Mouse (Mus musculus): Measurements from ENCODE around the gene Atraid. TPM values are rescaled to one million over a fixed set of nuclear protein-coding genes. Genes with fewer than 3 reads are reported as not detected.

Atraid gene
- total and polyA plus RNA-seq, 3 experiments = 37.2 to 58.0 TPM; not detected in 1

DNA sequence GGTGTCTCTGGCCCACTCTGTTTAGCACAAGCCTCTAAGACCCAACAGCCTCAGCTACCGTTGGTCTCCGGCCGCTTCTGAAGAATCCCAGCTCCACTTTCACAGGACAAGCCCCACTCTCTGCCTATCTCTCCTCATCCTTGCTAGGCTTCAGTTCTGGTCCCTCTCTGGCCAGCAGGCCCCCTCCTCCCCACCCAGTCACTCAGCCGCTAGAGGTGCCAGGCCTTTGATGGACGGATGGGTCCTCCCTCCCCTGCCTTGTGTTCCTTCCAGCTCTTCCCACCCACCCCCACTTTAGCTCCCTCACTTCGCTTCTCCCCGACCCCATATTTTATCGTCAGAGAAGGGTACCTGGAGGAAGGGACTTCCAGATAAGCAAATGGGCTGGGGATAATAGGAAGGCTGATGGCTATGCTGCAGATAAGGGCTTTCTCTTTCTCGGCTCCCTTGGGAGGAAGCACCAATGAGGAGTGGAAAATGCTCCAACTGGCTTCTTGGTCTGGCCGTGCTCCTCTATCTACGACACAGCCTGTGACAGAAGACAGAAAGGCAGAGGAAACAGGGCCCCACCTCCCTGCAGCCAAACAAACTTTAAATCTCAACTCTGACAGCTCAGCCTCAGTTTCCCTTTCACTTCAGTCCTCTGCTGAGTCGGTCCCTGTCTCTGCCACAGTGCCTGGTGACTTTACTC, 35.0 kb downstream of the Atraid start:
- Histone ChIP-seq H3K9me3 (replicated peaks; ENCODE audit: insufficient read depth, low read length) (no peaks in the 10 kb centered on the region), H3K36me3 (ENCODE audit: control insufficient read depth in 1 of 2, insufficient read depth in 2 of 2, low read length in 2 of 2) (peaks cover 0 to 3% of the 10 kb centered on the region in 2 experiments; a peak in 3 of 4 replicates), H3K27me3 (ENCODE audit: control insufficient read depth in 1 of 2, insufficient read depth in 2 of 2, low read length in 2 of 2) (peaks cover 0 to 4% of the 10 kb centered on the region in 2 experiments; a peak in 2 of 4 replicates), H3K27ac (ENCODE audit: control insufficient read depth, low read depth, low read length) (no peak overlapping the region; the same call in 1 of the 2 replicates), H3K4me3 (ENCODE audit: control insufficient read depth in 1 of 2, insufficient read depth in 1 of 2, low read depth in 2 of 2, low read length in 2 of 2) (peak overlapping the region; percentile 23 to 32; a peak in 3 of 4 replicates), H3K79me2 (ENCODE audit: control insufficient read depth, insufficient read depth, low read length, poor library complexity) (no peaks in the 10 kb centered on the region), H3K9ac (ENCODE audit: control insufficient read depth, low read depth, low read length, poor library complexity, severe bottlenecking) (peak overlapping the region; percentile 52), H3K4me1 (ENCODE audit: control insufficient read depth in 1 of 2, insufficient read depth in 2 of 2, low read length in 2 of 2) (peaks cover 0 to 11% of the 10 kb centered on the region in 2 experiments; a peak in 2 of 4 replicates)
- DNase-seq (ENCODE audit: low read depth, low spot score) = peak; percentile 66
- TF ChIP-seq NRF1 (IDR thresholded peaks at IDR 0.05; ENCODE audit: insufficient read depth, low read depth, low read length, poor library complexity, severe bottlenecking) = no peak
- no peak for TF ChIP-seq CHD1 (IDR thresholded peaks at IDR 0.05; ENCODE audit: low read depth, low read length)
- TF ChIP-seq EP300 (IDR thresholded peaks at IDR 0.05; ENCODE audit: low read depth in 1 of 2, low read length in 2 of 2) = peak; percentile 22 to 50; a peak in 2 of 4 replicates
- TF ChIP-seq MYB (IDR thresholded peaks at IDR 0.05; ENCODE audit: low read depth, low read length) = no peak
- TF ChIP-seq BHLHE40 (IDR thresholded peaks at IDR 0.05; ENCODE audit: borderline replicate concordance, low read depth, low read length) = no peak
- no peak for TF ChIP-seq CTCF (IDR thresholded peaks at IDR 0.05 in 2 of 3, conservative IDR thresholded peaks at IDR 0.05 in 1 of 3; ENCODE audit: control insufficient read depth in 1 of 3, insufficient read depth in 1 of 3, low read depth in 2 of 3, low read length in 3 of 3, poor library complexity in 1 of 3, severe bottlenecking in 1 of 3)
- TF ChIP-seq MYC (IDR thresholded peaks at IDR 0.05; ENCODE audit: low read depth, low read length) = no peak
- TF ChIP-seq TAL1 (IDR thresholded peaks at IDR 0.05; ENCODE audit: low read length) = peak; percentile 16; the same call in 1 of the 2 replicates
- TF ChIP-seq GATA1 (IDR thresholded peaks at IDR 0.05; ENCODE audit: low read depth, low read length) = peak; percentile 76

DNA sequence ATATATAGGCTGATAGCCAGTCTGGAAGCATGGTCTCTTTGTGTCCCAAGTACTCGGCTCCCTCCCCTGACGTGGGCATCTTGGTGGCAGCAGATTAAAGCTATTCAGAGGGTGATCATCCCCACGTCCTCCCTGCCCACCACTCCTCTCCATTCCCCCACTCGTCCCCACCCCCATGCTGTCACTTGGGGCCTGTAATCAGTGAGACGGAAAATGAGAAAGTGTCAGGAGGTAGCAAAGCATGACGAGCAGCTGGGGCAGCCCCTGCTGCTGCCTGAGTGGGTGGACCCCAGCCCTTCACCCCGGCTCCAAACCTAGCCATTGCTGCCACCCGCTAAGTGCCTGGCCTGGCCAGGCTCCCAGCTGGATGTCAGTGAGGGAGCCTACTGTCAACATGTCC, 35.8 kb downstream of the Atraid start:
- Histone ChIP-seq H3K27me3 (ENCODE audit: control insufficient read depth in 1 of 2, insufficient read depth in 2 of 2, low read length in 2 of 2) (peaks cover 0 to 6% of the 10 kb centered on the region in 2 experiments; a peak in 3 of 4 replicates), H3K36me3 (ENCODE audit: control insufficient read depth in 1 of 2, insufficient read depth in 2 of 2, low read length in 2 of 2) (peaks cover 0 to 3% of the 10 kb centered on the region in 2 experiments; a peak in 3 of 4 replicates), H3K9ac (ENCODE audit: control insufficient read depth, low read depth, low read length, poor library complexity, severe bottlenecking) (no peak overlapping the region), H3K27ac (ENCODE audit: control insufficient read depth, low read depth, low read length) (no peak overlapping the region), H3K4me3 (ENCODE audit: control insufficient read depth in 1 of 2, insufficient read depth in 1 of 2, low read depth in 2 of 2, low read length in 2 of 2) (no peak overlapping the region), H3K79me2 (ENCODE audit: control insufficient read depth, insufficient read depth, low read length, poor library complexity) (no peaks in the 10 kb centered on the region), H3K4me1 (ENCODE audit: control insufficient read depth in 1 of 2, insufficient read depth in 2 of 2, low read length in 2 of 2) (peaks cover 0 to 11% of the 10 kb centered on the region in 2 experiments; a peak in 2 of 4 replicates), H3K9me3 (replicated peaks; ENCODE audit: insufficient read depth, low read length) (no peaks in the 10 kb centered on the region)
- no peak for DNase-seq (ENCODE audit: low read depth, low spot score)
- TF ChIP-seq KAT2A (conservative IDR thresholded peaks at IDR 0.05; ENCODE audit: low read depth, low read length) (no peak), ZMIZ1 (IDR thresholded peaks at IDR 0.05; ENCODE audit: low read depth, low read length) (no peak), SMC3 (IDR thresholded peaks at IDR 0.05; ENCODE audit: low read depth, low read length) (no peak), MYC (IDR thresholded peaks at IDR 0.05; ENCODE audit: low read depth, low read length) (no peak), GATA1 (IDR thresholded peaks at IDR 0.05; ENCODE audit: low read depth, low read length) (no peak), POLR2AphosphoS5 (IDR thresholded peaks at IDR 0.05; ENCODE audit: borderline replicate concordance, low read depth, low read length) (no peak), CHD1 (IDR thresholded peaks at IDR 0.05; ENCODE audit: low read depth, low read length) (no peak), HCFC1 (IDR thresholded peaks at IDR 0.05; ENCODE audit: low read depth, low read length) (no peak), ZC3H11A (IDR thresholded peaks at IDR 0.05; ENCODE audit: low read depth, low read length) (no peak), MAZ (IDR thresholded peaks at IDR 0.05; ENCODE audit: low read depth, low read length) (no peak), NRF1 (IDR thresholded peaks at IDR 0.05; ENCODE audit: insufficient read depth, low read depth, low read length, poor library complexity, severe bottlenecking) (no peak), RCOR1 (IDR thresholded peaks at IDR 0.05; ENCODE audit: low read depth, low read length) (no peak), RAD21 (IDR thresholded peaks at IDR 0.05; ENCODE audit: low read depth, low read length) (no peak), E2F4 (IDR thresholded peaks at IDR 0.05; ENCODE audit: borderline replicate concordance, low read depth, low read length) (no peak), ETS1 (IDR thresholded peaks at IDR 0.05; ENCODE audit: low read depth, low read length) (no peak), TBP (IDR thresholded peaks at IDR 0.05; ENCODE audit: low read depth, low read length) (no peak), USF1 (IDR thresholded peaks at IDR 0.05; ENCODE audit: low read depth, low read length) (no peak), MYB (IDR thresholded peaks at IDR 0.05; ENCODE audit: low read depth, low read length) (no peak)

Measured in MEL (cell line).